Mouse (Mus musculus): ENCODE data around the gene Pcnp. TPM values are rescaled to one million over a fixed set of nuclear protein-coding genes. Genes with fewer than 3 reads are reported as not detected.

Gene Pcnp
- polyA plus RNA-seq, 1 experiment from 2014 or later, result 209 TPM

Other genes with a start within 250 kb of the Pcnp start
- 8.7 and 8.8 TPM in 2 replicates for gene Nfkbiz, start 190.8 kb downstream of the Pcnp start, polyA plus RNA-seq (2015; fragmentation: Nextera tagmentation; extraction: Ambion mirVana)
- 1.3 and 1.5 TPM in 2 replicates for gene Nxpe3, start 134.5 kb downstream of the Pcnp start, polyA plus RNA-seq (2015; fragmentation: Nextera tagmentation; extraction: Ambion mirVana)
- 5.9 and 6.7 TPM in 2 replicates for gene Cep97, start 94.9 kb downstream of the Pcnp start, polyA plus RNA-seq (2015; fragmentation: Nextera tagmentation; extraction: Ambion mirVana)
- gene Rpl24, start 63.5 kb downstream of the Pcnp start, polyA plus RNA-seq (2015; fragmentation: Nextera tagmentation; extraction: Ambion mirVana), result 692 and 790 TPM in 2 replicates
- gene Zbtb11, start 55.9 kb downstream of the Pcnp start, polyA plus RNA-seq (2015; fragmentation: Nextera tagmentation; extraction: Ambion mirVana), result 14.2 and 15.3 TPM in 2 replicates
- 26.4 and 32.3 TPM in 2 replicates for gene Trmt10c, start 8.1 kb upstream of the Pcnp start, polyA plus RNA-seq (2015; fragmentation: Nextera tagmentation; extraction: Ambion mirVana)
- 21.3 and 21.6 TPM in 2 replicates for gene Senp7, start 18.6 kb upstream of the Pcnp start, polyA plus RNA-seq (2015; fragmentation: Nextera tagmentation; extraction: Ambion mirVana)
- gene Impg2, start 174.6 kb upstream of the Pcnp start, polyA plus RNA-seq (2015; fragmentation: Nextera tagmentation; extraction: Ambion mirVana), result 0.05 and 0.09 TPM in 2 replicates